Mouse (Mus musculus): ENCODE measurements around the gene Rap1b. TPM values are rescaled to one million over a fixed set of nuclear protein-coding genes. Genes with fewer than 3 reads are reported as not detected.

Rap1b gene
- polyA plus RNA-seq, 1 experiment from 2014 or later, result 172 TPM

DNA sequence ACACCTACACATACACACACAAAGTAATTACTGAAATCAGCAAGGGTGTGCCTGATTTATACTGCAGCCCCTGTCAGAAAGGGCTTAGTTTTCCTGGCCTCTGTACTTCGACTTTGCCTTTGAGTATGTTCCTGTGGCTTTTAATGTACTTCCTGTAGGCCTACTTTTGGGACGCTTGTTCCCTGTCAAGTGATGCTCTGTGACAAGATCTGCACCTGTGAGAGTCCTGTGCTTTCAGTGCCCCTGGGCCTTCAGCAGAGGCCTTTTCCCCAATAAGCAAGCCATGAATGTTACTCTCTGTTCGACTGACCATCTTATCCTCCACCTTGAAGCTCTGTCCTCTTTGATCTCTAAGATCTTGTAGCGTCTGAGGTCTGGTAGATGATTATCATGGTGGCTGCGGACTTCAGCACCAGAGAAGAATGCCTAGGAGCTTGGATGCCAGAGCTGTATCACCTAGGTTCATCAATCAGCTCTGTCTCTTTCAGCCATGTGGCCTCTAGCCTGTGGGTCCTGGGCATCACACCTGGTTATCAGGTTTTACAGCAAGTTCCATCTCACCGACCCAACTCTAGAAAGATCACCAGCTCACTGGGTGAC lies 47.3 kb downstream of the Rap1b start:
- no peaks in the 10 kb centered on the region for H3K4me1 ChIP-seq (ENCODE audit: control insufficient read depth, insufficient read depth, low read length)

DNA sequence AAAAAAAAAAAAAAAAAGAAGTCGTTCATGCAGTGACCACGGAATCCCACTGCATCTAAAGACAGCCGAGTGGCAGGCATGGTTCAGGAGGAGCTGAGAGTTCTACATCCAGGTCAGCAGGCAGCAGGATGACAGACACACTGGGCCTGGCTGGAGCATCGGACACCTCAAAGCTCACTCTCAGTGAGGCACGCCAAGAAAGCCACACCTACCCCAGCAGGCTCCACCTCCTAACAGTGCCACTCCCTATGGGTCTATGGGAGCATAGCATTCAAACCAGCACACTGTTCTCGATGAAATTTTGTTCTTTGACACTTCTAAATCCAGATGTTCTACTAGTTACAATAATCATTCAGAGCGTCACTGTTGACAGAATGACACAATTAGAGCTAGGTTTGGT lies 48.2 kb downstream of the Rap1b start:
- Histone ChIP-seq H3K36me3 (ENCODE audit: control insufficient read depth, insufficient read depth, low read length) (no peaks in the 10 kb centered on the region), H3K4me1 (ENCODE audit: control insufficient read depth, insufficient read depth, low read length) (peaks cover 5% of the 10 kb centered on the region; the same call in 1 of the 2 replicates), H3K4me3 (ENCODE audit: low read depth, low read length) (no peak overlapping the region), H3K9ac (replicated peaks; ENCODE audit: low read depth, low read length) (no peak overlapping the region), H3K27ac (ENCODE audit: low read depth, low read length) (no peak overlapping the region), H3K9me3 (ENCODE audit: control insufficient read depth, low read length) (no peaks in the 10 kb centered on the region), H3K4me2 (ENCODE audit: low read depth, low read length) (no peak overlapping the region), H3K27me3 (ENCODE audit: control insufficient read depth, insufficient read depth, low read length) (no peaks in the 10 kb centered on the region)
- 83% methylated on average over 7 of the region's 7 CpGs for WGBS
- ATAC-seq (ENCODE audit: low read depth), result no peak

More for the DNA sequence above, 47.3 kb downstream of the Rap1b start:
- Histone ChIP-seq H3K4me3 (ENCODE audit: low read depth, low read length) (no peak overlapping the region), H3K27me3 (ENCODE audit: control insufficient read depth, insufficient read depth, low read length) (no peaks in the 10 kb centered on the region), H3K36me3 (ENCODE audit: control insufficient read depth, insufficient read depth, low read length) (no peaks in the 10 kb centered on the region), H3K9ac (replicated peaks; ENCODE audit: low read depth, low read length) (no peak overlapping the region), H3K4me2 (ENCODE audit: low read depth, low read length) (no peak overlapping the region), H3K27ac (ENCODE audit: low read depth, low read length) (no peak overlapping the region), H3K9me3 (ENCODE audit: control insufficient read depth, low read length) (no peaks in the 10 kb centered on the region)
- 88% methylated on average over 6 of the region's 6 CpGs for WGBS
- no peak for ATAC-seq (ENCODE audit: low read depth)

DNA sequence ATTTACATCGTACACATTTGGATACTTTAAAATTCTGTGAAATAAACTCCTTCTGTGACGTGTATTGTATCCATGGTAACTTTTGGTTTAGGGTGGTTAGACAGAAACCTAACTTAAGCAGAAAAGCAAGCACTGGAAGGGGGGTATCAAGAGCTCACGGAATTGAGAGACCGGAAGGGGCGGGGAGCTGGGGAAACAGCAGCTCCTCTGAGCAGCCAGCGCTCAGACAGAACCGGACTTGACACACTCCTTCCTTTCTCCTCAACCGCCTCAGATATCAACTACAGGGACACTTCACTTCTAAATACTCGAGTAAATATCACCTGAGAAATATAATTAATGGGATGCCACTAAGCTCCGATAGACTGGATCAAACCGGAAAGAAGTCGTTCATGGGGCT lies 48.7 kb downstream of the Rap1b start:
- WGBS, result 94% methylated on average over 12 of the region's 12 CpGs
- H3K36me3 ChIP-seq (ENCODE audit: control insufficient read depth, insufficient read depth, low read length), result no peaks in the 10 kb centered on the region
- H3K27ac ChIP-seq (ENCODE audit: low read depth, low read length), result no peak overlapping the region
- no peak overlapping the region for H3K4me2 ChIP-seq (ENCODE audit: low read depth, low read length)
- no peaks in the 10 kb centered on the region for H3K9me3 ChIP-seq (ENCODE audit: control insufficient read depth, low read length)
- no peaks in the 10 kb centered on the region for H3K27me3 ChIP-seq (ENCODE audit: control insufficient read depth, insufficient read depth, low read length)
- no peak for ATAC-seq (ENCODE audit: low read depth)
- no peak overlapping the region for H3K4me3 ChIP-seq (ENCODE audit: low read depth, low read length)
- H3K4me1 ChIP-seq (ENCODE audit: control insufficient read depth, insufficient read depth, low read length), result peaks cover 5% of the 10 kb centered on the region; the same call in 1 of the 2 replicates
- no peak overlapping the region for H3K9ac ChIP-seq (replicated peaks; ENCODE audit: low read depth, low read length)

DNA sequence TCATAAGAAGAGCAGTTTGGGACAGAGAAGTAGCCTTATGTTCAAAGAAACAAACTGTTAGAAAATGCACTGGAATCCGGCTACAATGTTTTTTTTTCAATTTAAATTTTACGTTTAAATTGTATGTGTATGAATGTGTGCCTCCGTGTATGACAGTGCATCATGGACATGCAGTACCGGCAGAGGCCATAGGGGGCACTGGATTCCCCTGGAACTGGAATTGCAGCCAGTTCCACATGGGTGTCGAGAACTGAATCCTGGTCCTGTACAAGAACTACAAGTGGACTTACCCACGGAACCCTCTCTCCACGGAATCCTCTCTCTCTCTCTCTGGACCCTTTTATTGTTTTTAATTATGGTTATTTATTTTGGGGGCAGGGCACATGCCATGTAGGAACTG lies 49.7 kb downstream of the Rap1b start:
- Histone ChIP-seq H3K4me3 (ENCODE audit: low read depth, low read length) (no peak overlapping the region), H3K9ac (replicated peaks; ENCODE audit: low read depth, low read length) (no peak overlapping the region), H3K9me3 (ENCODE audit: control insufficient read depth, low read length) (no peaks in the 10 kb centered on the region), H3K27ac (ENCODE audit: low read depth, low read length) (no peak overlapping the region), H3K27me3 (ENCODE audit: control insufficient read depth, insufficient read depth, low read length) (no peaks in the 10 kb centered on the region), H3K36me3 (ENCODE audit: control insufficient read depth, insufficient read depth, low read length) (no peaks in the 10 kb centered on the region), H3K4me2 (ENCODE audit: low read depth, low read length) (no peak overlapping the region), H3K4me1 (ENCODE audit: control insufficient read depth, insufficient read depth, low read length) (peaks cover 14% of the 10 kb centered on the region)
- no peak for ATAC-seq (ENCODE audit: low read depth)
- 97% methylated on average over 7 of the region's 7 CpGs for WGBS

DNA sequence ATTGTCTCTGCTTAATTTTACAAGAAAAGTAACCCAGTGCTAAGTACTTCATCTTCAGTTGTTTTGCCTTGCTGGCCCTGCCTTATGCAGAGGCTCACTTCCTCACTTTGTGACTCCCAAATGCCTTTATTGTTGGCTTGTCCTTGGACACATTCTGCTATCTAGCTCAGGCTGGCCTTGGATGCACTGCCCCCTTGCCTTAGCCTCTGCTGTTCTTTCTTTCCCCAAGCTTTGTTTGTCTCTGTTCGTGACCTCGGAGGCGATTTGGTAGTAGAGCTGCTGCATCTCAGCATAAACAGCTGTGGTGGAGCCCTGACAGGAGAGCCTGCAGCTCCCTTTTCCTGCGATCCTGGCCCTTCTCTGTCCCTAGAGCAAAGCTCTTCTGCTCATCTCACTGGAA lies 50.6 kb downstream of the Rap1b start:
- no peaks in the 10 kb centered on the region for H3K27me3 ChIP-seq (ENCODE audit: control insufficient read depth, insufficient read depth, low read length)
- H3K4me2 ChIP-seq (ENCODE audit: low read depth, low read length), result no peak overlapping the region
- no peaks in the 10 kb centered on the region for H3K36me3 ChIP-seq (ENCODE audit: control insufficient read depth, insufficient read depth, low read length)
- H3K27ac ChIP-seq (ENCODE audit: low read depth, low read length), result no peak overlapping the region
- peaks cover 15% of the 10 kb centered on the region for H3K4me1 ChIP-seq (ENCODE audit: control insufficient read depth, insufficient read depth, low read length)
- no peak for ATAC-seq (ENCODE audit: low read depth)
- no peaks in the 10 kb centered on the region for H3K9me3 ChIP-seq (ENCODE audit: control insufficient read depth, low read length)
- H3K9ac ChIP-seq (replicated peaks; ENCODE audit: low read depth, low read length), result no peak overlapping the region
- WGBS, result 86% methylated on average over 4 of the region's 4 CpGs
- H3K4me3 ChIP-seq (ENCODE audit: low read depth, low read length), result no peak overlapping the region

DNA sequence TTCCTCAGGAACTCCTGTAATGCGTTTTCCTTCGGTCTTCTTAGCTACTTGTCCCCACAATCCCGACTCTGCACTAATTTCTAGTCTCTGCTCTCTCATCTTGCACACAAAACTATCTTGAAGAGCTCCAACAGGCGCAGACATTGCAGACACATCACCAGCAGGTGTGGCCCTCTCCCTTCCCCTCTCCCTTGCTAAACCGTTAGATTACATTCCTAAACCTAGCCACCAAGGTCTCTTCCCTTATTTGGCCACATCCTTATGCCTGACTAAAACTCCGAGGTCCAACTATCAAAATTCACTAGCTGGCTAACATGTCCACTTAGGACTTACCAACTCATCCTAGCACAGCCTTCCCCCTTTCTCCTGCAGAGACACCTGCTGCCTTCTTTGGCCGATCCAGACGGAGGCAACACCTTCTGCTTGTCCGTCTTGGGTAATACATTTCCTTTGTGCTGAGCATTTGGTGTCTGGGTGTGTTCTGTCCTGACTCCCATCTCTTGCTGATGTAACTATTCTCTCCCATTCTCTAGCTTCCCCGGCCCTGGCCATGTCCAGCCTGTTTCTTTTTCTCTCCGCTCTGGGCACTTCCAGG lies 52.3 kb downstream of the Rap1b start:
- Histone ChIP-seq H3K36me3 (ENCODE audit: control insufficient read depth, insufficient read depth, low read length) (no peaks in the 10 kb centered on the region), H3K27me3 (ENCODE audit: control insufficient read depth, insufficient read depth, low read length) (no peaks in the 10 kb centered on the region), H3K9me3 (ENCODE audit: control insufficient read depth, low read length) (no peaks in the 10 kb centered on the region), H3K4me2 (ENCODE audit: low read depth, low read length) (peak overlapping the region; percentile 83), H3K4me1 (ENCODE audit: control insufficient read depth, insufficient read depth, low read length) (peaks cover 15% of the 10 kb centered on the region), H3K4me3 (ENCODE audit: low read depth, low read length) (no peak overlapping the region; the same call in 1 of the 2 replicates), H3K9ac (replicated peaks; ENCODE audit: low read depth, low read length) (peak overlapping the region; percentile 34; the same call in 1 of the 2 replicates), H3K27ac (ENCODE audit: low read depth, low read length) (peak overlapping the region; percentile 64; the same call in 1 of the 2 replicates)
- 82% methylated on average over 11 of the region's 11 CpGs for WGBS
- ATAC-seq (ENCODE audit: low read depth), result no peak

DNA sequence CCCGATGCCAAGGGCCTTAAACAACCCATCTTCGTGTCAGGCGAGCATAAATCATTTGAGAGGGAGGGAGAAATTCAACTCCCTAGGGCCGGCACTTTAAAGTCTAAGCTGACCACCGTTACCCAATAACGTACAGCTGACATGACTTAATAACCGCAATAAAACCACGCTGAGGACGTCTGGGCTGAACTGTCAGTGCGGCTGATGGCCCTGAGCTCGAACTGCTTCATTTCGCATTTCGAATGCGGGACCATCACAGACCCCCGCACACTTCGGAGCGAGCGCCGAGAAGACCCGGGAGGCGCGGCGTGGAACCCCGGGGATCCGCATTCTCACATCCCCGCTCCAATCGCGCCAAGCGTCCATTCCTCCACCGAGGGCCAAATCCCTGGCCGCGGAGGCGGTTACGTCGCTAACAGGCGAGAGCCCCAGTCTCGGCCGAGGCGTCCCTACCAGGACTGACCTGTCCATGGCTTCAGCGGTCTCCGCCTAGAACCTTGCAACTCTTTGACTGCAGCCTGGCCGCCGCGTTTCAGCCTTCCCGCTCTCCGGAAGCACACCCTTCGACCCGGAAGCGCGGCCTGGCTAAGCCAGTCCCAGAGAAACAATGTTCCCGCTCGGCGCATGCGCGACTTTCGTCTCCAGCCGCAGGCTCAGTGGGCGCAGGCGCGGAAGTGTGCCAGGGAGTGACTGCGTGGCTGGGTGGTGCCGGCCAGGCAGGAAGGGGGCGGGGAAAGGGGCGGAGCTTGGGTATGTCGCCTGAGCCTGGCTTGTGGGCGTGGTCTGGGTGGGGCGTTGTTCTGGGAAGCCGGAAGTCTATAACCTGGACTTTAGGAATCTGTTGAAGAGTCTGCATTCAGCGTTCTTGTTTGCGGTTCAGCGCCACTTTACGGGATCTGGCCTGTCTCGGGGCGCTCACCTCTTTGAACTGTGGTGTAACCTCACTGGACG lies 53.4 kb downstream of the Rap1b start, which contains the start of gene Nup107:
Gene Nup107 (minus strand): TSS at position 565 of the 951 bp plus-strand sequence.
- Histone ChIP-seq H3K4me1 (ENCODE audit: control insufficient read depth, insufficient read depth, low read length) (peaks cover 15% of the 10 kb centered on the region), H3K36me3 (ENCODE audit: control insufficient read depth, insufficient read depth, low read length) (no peaks in the 10 kb centered on the region), H3K9ac (replicated peaks; ENCODE audit: low read depth, low read length) (peak within 1 kb of the TSS; percentile 64), H3K27ac (ENCODE audit: low read depth, low read length) (peak within 1 kb of the TSS; percentile 64), H3K9me3 (ENCODE audit: control insufficient read depth, low read length) (no peaks in the 10 kb centered on the region), H3K27me3 (ENCODE audit: control insufficient read depth, insufficient read depth, low read length) (no peaks in the 10 kb centered on the region), H3K4me3 (ENCODE audit: low read depth, low read length) (peak within 1 kb of the TSS; percentile 83), H3K4me2 (ENCODE audit: low read depth, low read length) (peak within 1 kb of the TSS; percentile 83)
- ATAC-seq (ENCODE audit: low read depth), result peak; percentile 97
- WGBS, result under 1% methylated on average over 75 of the region's 75 CpGs

DNA sequence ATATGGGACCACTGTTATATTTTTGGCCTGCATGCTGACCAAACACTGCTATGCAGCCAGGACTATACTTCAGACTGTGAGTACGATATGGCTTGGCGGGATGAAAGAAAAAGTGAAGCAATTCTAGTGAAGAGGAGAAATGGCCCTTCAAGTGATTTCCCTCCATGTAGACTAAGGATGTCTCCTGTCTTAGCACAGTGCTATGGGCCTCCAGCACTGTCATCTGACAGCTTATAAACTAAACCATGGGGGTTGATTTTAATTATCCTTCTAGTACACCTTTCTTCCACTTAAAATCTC lies 54.7 kb downstream of the Rap1b start:
- H3K27ac ChIP-seq (ENCODE audit: low read depth, low read length), result no peak overlapping the region
- no peaks in the 10 kb centered on the region for H3K9me3 ChIP-seq (ENCODE audit: control insufficient read depth, low read length)
- WGBS, result 91% methylated on average over 2 of the region's 2 CpGs
- H3K27me3 ChIP-seq (ENCODE audit: control insufficient read depth, insufficient read depth, low read length), result no peaks in the 10 kb centered on the region
- peaks cover 8% of the 10 kb centered on the region for H3K36me3 ChIP-seq (ENCODE audit: control insufficient read depth, insufficient read depth, low read length)
- no peak overlapping the region for H3K9ac ChIP-seq (replicated peaks; ENCODE audit: low read depth, low read length)
- no peak overlapping the region for H3K4me3 ChIP-seq (ENCODE audit: low read depth, low read length)
- ATAC-seq (ENCODE audit: low read depth), result no peak
- H3K4me2 ChIP-seq (ENCODE audit: low read depth, low read length), result no peak overlapping the region
- H3K4me1 ChIP-seq (ENCODE audit: control insufficient read depth, insufficient read depth, low read length), result peaks cover 15% of the 10 kb centered on the region

Measured in neural tube, embryonic 14.5 days (tissue).